Mouse (Mus musculus): ENCODE data around the gene Cep41. TPM values are rescaled to one million over a fixed set of nuclear protein-coding genes. Genes with fewer than 3 reads are reported as not detected.

The Cep41 gene
- polyA plus RNA-seq, 1 experiment: 2.6 TPM

DNA sequence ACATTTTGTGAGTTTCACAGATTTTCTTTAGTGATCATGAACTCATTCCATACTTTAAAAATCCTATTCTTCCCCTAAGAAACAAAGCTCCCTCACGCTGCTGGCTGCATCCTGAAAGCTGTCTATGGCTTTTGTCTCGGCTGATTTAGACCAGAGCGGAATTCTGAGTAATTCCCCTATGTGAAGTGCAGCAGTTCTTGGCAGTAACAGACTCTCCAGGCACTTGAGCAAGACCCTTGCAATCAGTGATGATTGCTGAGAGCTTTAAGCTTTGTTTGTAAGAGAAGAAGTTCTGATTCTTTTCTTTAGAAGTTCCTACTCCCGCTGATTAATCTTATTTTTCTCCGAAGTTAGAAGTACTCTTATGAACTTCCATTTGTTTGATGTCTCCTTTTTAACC is 3.9 kb upstream of the Cep41 start:
- TF ChIP-seq POLR2A (IDR thresholded peaks at IDR 0.05; ENCODE audit: low read depth, low read length) (no peak), CTCF (conservative IDR thresholded peaks at IDR 0.05; ENCODE audit: insufficient read depth, insufficient read length, low read depth, low read length) (no peak)
- H3K27ac ChIP-seq (ENCODE audit: insufficient read depth, low read depth, low read length): no peak overlapping the region
- H3K4me1 ChIP-seq (ENCODE audit: control insufficient read depth, insufficient read depth, low read length): peaks cover 4% of the 10 kb centered on the region; the same call in 1 of the 2 replicates
- no peaks in the 10 kb centered on the region for H3K36me3 ChIP-seq (ENCODE audit: control insufficient read depth, insufficient read depth, low read length)
- WGBS: 67% methylated on average over 5 of the region's 5 CpGs
- no peak overlapping the region for H3K4me3 ChIP-seq (ENCODE audit: insufficient read depth, low read depth, low read length)
- no peaks in the 10 kb centered on the region for H3K27me3 ChIP-seq (replicated peaks; ENCODE audit: control insufficient read depth, insufficient read depth, low read length)
- DNase-seq: no peak

DNA sequence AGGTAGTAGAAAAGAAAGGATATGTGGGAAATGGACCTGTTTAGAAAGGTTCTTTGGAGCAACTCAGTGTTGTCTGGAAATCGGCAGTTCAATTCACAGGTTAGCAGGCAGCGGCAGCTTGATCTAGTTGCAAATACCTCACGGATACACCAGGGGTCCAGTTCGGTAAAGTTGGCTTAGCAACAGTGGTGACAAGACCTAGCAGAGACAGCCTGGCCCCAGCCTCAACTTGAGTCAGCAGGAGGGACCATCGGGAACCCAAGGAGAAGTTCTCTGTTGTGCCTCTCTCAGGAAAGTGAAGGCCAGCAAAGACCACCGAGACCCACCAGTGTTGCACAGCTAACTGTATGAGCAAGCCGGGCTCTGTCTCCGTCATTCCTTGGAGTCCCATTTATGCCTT is 1.6 kb upstream of the Cep41 start:
- 94% methylated on average over 8 of the region's 8 CpGs for WGBS
- TF ChIP-seq POLR2A (IDR thresholded peaks at IDR 0.05; ENCODE audit: low read depth, low read length) (no peak), CTCF (conservative IDR thresholded peaks at IDR 0.05; ENCODE audit: insufficient read depth, insufficient read length, low read depth, low read length) (no peak)

DNA sequence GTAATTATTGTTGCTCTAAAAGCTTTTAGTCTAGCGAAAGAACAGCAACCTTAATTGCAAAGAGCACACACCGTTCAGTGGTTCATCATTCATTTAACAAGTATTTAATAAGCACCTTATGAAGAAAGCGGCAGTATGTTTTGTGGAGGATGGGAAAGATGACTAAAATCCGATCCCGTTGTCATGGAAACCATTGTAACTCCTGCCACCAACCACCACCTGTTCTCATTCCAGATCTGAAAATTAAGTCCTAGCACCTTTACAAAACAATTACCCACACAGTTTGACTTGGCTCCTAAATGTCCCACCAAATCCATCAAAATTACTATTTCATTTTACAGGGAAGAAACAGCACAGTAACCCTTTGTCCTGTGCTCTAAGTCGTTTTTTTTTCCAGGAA is 660 bp upstream of the Cep41 start:
- no peak for DNase-seq
- Histone ChIP-seq H3K4me1 (ENCODE audit: control insufficient read depth, insufficient read depth, low read length) (peaks cover 4% of the 10 kb centered on the region; the same call in 1 of the 2 replicates), H3K27me3 (replicated peaks; ENCODE audit: control insufficient read depth, insufficient read depth, low read length) (no peaks in the 10 kb centered on the region), H3K36me3 (ENCODE audit: control insufficient read depth, insufficient read depth, low read length) (no peaks in the 10 kb centered on the region), H3K4me3 (ENCODE audit: insufficient read depth, low read depth, low read length) (no peak overlapping the region), H3K27ac (ENCODE audit: insufficient read depth, low read depth, low read length) (no peak overlapping the region)
- 48% methylated on average over 6 of the region's 6 CpGs for WGBS
- TF ChIP-seq POLR2A (IDR thresholded peaks at IDR 0.05; ENCODE audit: low read depth, low read length): no peak
- TF ChIP-seq CTCF (conservative IDR thresholded peaks at IDR 0.05; ENCODE audit: insufficient read depth, insufficient read length, low read depth, low read length): no peak

More for the DNA sequence above, 1.6 kb upstream of the Cep41 start:
- no peak overlapping the region for H3K4me3 ChIP-seq (ENCODE audit: insufficient read depth, low read depth, low read length)
- peaks cover 4% of the 10 kb centered on the region; the same call in 1 of the 2 replicates for H3K4me1 ChIP-seq (ENCODE audit: control insufficient read depth, insufficient read depth, low read length)
- no peak overlapping the region for H3K27ac ChIP-seq (ENCODE audit: insufficient read depth, low read depth, low read length)
- H3K27me3 ChIP-seq (replicated peaks; ENCODE audit: control insufficient read depth, insufficient read depth, low read length): no peaks in the 10 kb centered on the region
- no peaks in the 10 kb centered on the region for H3K36me3 ChIP-seq (ENCODE audit: control insufficient read depth, insufficient read depth, low read length)
- no peak for DNase-seq

DNA sequence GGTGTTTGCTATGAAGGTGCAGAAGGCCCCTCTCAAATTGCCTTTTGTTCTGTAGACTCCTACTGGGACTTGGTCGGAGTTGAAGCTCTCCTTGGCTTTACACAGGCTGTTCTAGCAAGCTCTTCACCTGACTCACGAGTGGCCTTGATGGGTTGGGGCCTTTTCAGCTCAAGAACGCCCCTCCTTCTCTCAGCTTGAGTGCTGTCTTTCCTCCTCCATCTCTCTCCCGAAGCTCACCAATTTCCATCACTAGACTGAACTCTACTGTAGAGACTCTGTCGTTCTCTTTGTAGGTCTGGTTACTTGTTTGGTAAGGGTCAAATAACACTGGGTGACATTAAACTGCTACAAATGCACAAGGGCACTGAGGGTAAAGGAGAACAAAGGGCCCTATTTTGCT is 723 bp downstream of the Cep41 start:
- DNase-seq: no peak
- whole genome bisulfite sequencing: 60% methylated on average over 5 of the region's 5 CpGs
- 0 out of 2 replicates have a peak overlapping the region, but pooled peaks have one; percentile 11 for H3K27ac ChIP-seq (ENCODE audit: insufficient read depth, low read depth, low read length)

DNA sequence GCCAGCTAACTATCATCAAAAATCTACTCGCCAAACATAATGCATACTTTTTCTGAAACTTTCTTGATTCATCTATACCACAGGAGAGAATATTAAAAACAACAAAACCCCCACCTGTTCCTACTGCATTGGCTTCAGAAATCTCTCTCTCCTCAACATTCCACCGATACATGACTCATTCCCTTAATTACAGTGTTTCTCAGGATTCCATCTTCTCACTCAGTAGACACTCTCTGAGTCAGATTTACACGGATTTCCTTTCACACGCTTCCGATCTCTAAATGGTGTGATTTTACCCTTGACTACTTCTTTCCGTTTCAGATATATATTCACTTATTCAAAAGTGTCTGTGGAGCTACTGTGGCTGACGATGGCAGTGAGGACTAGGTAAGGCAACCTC is 6.4 kb downstream of the Cep41 start:
- H3K4me3 ChIP-seq (ENCODE audit: insufficient read depth, low read depth, low read length): no peak overlapping the region
- H3K27me3 ChIP-seq (replicated peaks; ENCODE audit: control insufficient read depth, insufficient read depth, low read length): no peaks in the 10 kb centered on the region
- H3K27ac ChIP-seq (ENCODE audit: insufficient read depth, low read depth, low read length): no peak overlapping the region
- H3K36me3 ChIP-seq (ENCODE audit: control insufficient read depth, insufficient read depth, low read length): no peaks in the 10 kb centered on the region
- TF ChIP-seq POLR2A (IDR thresholded peaks at IDR 0.05; ENCODE audit: low read depth, low read length) (no peak), CTCF (conservative IDR thresholded peaks at IDR 0.05; ENCODE audit: insufficient read depth, insufficient read length, low read depth, low read length) (no peak)
- DNase-seq: no peak
- 85% methylated on average over 7 of the region's 7 CpGs for WGBS
- no peaks in the 10 kb centered on the region for H3K4me1 ChIP-seq (ENCODE audit: control insufficient read depth, insufficient read depth, low read length)

More for the DNA sequence above, 723 bp downstream of the Cep41 start:
- peaks cover 4% of the 10 kb centered on the region; the same call in 1 of the 2 replicates for H3K4me1 ChIP-seq (ENCODE audit: control insufficient read depth, insufficient read depth, low read length)
- TF ChIP-seq POLR2A (IDR thresholded peaks at IDR 0.05; ENCODE audit: low read depth, low read length): no peak
- no peak for TF ChIP-seq CTCF (conservative IDR thresholded peaks at IDR 0.05; ENCODE audit: insufficient read depth, insufficient read length, low read depth, low read length)
- H3K4me3 ChIP-seq (ENCODE audit: insufficient read depth, low read depth, low read length): peak overlapping the region; percentile 90
- H3K36me3 ChIP-seq (ENCODE audit: control insufficient read depth, insufficient read depth, low read length): no peaks in the 10 kb centered on the region
- no peaks in the 10 kb centered on the region for H3K27me3 ChIP-seq (replicated peaks; ENCODE audit: control insufficient read depth, insufficient read depth, low read length)

DNA sequence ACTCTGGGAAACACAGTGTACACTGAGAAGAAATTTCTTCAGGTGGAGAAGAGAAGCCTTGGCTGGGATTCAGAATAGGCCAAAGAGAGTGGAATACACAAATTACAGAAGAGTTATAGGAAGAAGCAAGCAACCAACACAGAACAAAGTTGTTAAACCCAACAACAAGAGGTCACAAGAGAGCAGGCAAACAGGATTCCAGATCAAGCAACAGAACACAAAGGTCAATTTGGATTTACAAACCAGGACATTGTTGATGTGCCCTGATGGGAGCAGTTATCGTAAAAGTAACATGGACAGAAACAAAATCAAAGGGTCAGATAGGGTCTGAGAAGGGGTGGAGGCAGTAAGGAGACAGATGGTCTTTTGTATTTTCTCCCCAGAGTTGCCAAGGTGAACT is 9.0 kb downstream of the Cep41 start:
- Histone ChIP-seq H3K27me3 (replicated peaks; ENCODE audit: control insufficient read depth, insufficient read depth, low read length) (no peaks in the 10 kb centered on the region), H3K4me1 (ENCODE audit: control insufficient read depth, insufficient read depth, low read length) (no peaks in the 10 kb centered on the region), H3K36me3 (ENCODE audit: control insufficient read depth, insufficient read depth, low read length) (no peaks in the 10 kb centered on the region), H3K27ac (ENCODE audit: insufficient read depth, low read depth, low read length) (no peak overlapping the region), H3K4me3 (ENCODE audit: insufficient read depth, low read depth, low read length) (no peak overlapping the region)
- 86% methylated on average over 1 of the region's 1 CpGs for WGBS
- no peak for DNase-seq
- no peak for TF ChIP-seq POLR2A (IDR thresholded peaks at IDR 0.05; ENCODE audit: low read depth, low read length)
- TF ChIP-seq CTCF (conservative IDR thresholded peaks at IDR 0.05; ENCODE audit: insufficient read depth, insufficient read length, low read depth, low read length): no peak

DNA sequence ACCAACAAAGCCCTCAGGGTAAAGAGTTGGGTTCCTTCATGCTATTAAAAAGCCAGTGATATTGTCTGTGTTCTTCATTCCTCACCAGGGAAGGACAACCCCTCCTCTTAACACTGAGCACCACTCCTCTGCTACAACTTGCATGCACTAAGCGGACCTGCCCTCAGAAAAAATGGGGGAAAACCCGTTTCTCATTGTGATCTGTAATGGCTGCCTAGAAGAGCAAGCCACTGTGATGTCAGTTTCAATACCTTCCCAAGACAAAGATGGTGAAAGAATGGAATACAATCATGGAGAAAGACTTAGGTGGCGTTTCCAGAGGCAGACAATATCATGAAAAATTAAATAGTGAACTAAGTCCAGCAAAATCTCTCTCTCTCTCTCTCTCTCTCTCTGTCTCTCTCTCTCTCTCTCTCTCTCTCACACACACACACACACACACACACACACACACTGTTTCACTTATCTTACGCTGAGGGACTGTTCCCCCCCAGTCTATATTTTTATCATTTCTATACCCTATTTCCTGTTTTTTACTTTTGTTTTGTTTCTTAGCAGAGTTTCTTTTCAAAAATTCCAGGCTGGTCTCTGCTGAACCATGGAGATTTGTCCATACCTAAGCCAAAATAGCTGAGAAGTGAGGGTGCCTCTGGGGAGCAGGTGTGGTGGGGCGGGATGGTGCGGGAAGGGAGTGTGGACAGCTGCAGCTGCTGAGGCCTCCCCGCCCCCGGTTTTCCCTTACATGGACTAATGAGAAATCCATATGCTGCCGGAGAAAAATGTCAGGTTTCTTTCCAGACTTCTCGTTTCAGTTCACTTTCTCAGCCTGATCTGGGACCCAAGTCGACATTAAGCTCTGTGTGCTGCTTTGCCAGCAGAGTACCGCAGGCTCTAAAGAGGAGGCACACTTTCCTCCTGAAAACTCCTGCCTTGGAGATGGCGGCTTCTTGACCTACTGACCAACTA is 11.3 kb downstream of the Cep41 start:
- TF ChIP-seq CTCF (conservative IDR thresholded peaks at IDR 0.05; ENCODE audit: insufficient read depth, insufficient read length, low read depth, low read length): no peak
- TF ChIP-seq POLR2A (IDR thresholded peaks at IDR 0.05; ENCODE audit: low read depth, low read length): no peak
- Histone ChIP-seq H3K36me3 (ENCODE audit: control insufficient read depth, insufficient read depth, low read length) (no peaks in the 10 kb centered on the region), H3K27ac (ENCODE audit: insufficient read depth, low read depth, low read length) (no peak overlapping the region), H3K4me1 (ENCODE audit: control insufficient read depth, insufficient read depth, low read length) (no peaks in the 10 kb centered on the region), H3K4me3 (ENCODE audit: insufficient read depth, low read depth, low read length) (no peak overlapping the region), H3K27me3 (replicated peaks; ENCODE audit: control insufficient read depth, insufficient read depth, low read length) (no peaks in the 10 kb centered on the region)
- DNase-seq: no peak
- WGBS: 60% methylated on average over 13 of the region's 13 CpGs
